Mouse (Mus musculus): ENCODE results near the gene Ptpn12. TPM values are rescaled to one million over a fixed set of nuclear protein-coding genes. Genes with fewer than 3 reads are reported as not detected.

Ptpn12 gene
- polyA plus RNA-seq, 1 experiment from 2014 or later, result 24.5 TPM

- no peak overlapping the region for H3K27ac ChIP-seq
- H3K27me3 ChIP-seq, result no peaks in the 10 kb centered on the region
- H3K4me2 ChIP-seq (replicated peaks), result no peak overlapping the region
- 0 out of 2 replicates have a peak, but pooled peaks have one; percentile 50 for ATAC-seq (ENCODE audit: insufficient number of reproducible peaks, insufficient read depth, low FRiP score, low TSS enrichment)
- no peak overlapping the region for H3K9ac ChIP-seq
- no peaks in the 10 kb centered on the region for H3K36me3 ChIP-seq
- H3K9me3 ChIP-seq, result no peaks in the 10 kb centered on the region
- WGBS, result 43% methylated on average over 4 of the region's 4 CpGs
- H3K4me1 ChIP-seq, result 0 out of 2 replicates have a peak, but pooled peaks cover 3% of the 10 kb centered on the region
- no peak overlapping the region for H3K4me3 ChIP-seq
Observed at GRCm38 (mm10) chr5:20967942-20968341, 87.8 kb downstream of the Ptpn12 start.

GRCm38 (mm10) chr5:20964446-20964845, 91.3 kb downstream of the Ptpn12 start:
- H3K4me1 ChIP-seq, result 0 out of 2 replicates have a peak, but pooled peaks cover 3% of the 10 kb centered on the region
- no peak overlapping the region for H3K9ac ChIP-seq
- H3K4me2 ChIP-seq (replicated peaks), result no peak overlapping the region
- no peak overlapping the region for H3K27ac ChIP-seq
- no peaks in the 10 kb centered on the region for H3K9me3 ChIP-seq
- no peaks in the 10 kb centered on the region for H3K36me3 ChIP-seq
- 83% methylated on average over 6 of the region's 6 CpGs for WGBS
- no peak for ATAC-seq (ENCODE audit: insufficient number of reproducible peaks, insufficient read depth, low FRiP score, low TSS enrichment)
- no peaks in the 10 kb centered on the region for H3K27me3 ChIP-seq
- no peak overlapping the region for H3K4me3 ChIP-seq

- Histone ChIP-seq H3K9ac (no peak overlapping the region), H3K4me1 (0 out of 2 replicates have a peak, but pooled peaks cover 3% of the 10 kb centered on the region), H3K27me3 (no peaks in the 10 kb centered on the region), H3K4me2 (replicated peaks) (no peak overlapping the region), H3K36me3 (no peaks in the 10 kb centered on the region), H3K27ac (no peak overlapping the region), H3K9me3 (no peaks in the 10 kb centered on the region), H3K4me3 (no peak overlapping the region)
- no peak for ATAC-seq (ENCODE audit: insufficient number of reproducible peaks, insufficient read depth, low FRiP score, low TSS enrichment)
- WGBS, result 91% methylated on average over 9 of the region's 9 CpGs
Observed at GRCm38 (mm10) chr5:20963295-20963694, 92.4 kb downstream of the Ptpn12 start.

- ATAC-seq (ENCODE audit: insufficient number of reproducible peaks, insufficient read depth, low FRiP score, low TSS enrichment), result no peak
- no peaks in the 10 kb centered on the region for H3K27me3 ChIP-seq
- H3K4me1 ChIP-seq, result no peaks in the 10 kb centered on the region
- no peak overlapping the region for H3K27ac ChIP-seq
- H3K36me3 ChIP-seq, result peaks cover 10% of the 10 kb centered on the region
- H3K9me3 ChIP-seq, result peaks cover 7% of the 10 kb centered on the region; the same call in 1 of the 2 replicates
- H3K4me3 ChIP-seq, result no peak overlapping the region
- 91% methylated on average over 2 of the region's 2 CpGs for WGBS
- H3K4me2 ChIP-seq (replicated peaks), result no peak overlapping the region
- H3K9ac ChIP-seq, result no peak overlapping the region
Observed at GRCm38 (mm10) chr5:20960927-20961326, 94.8 kb downstream of the Ptpn12 start.

GRCm38 (mm10) chr5:20956298-20956697, 99.4 kb downstream of the Ptpn12 start, which contains the start of gene Rsbn1l:
Rsbn1l (minus strand) TSS chr5:20956398.
- ATAC-seq (ENCODE audit: insufficient number of reproducible peaks, insufficient read depth, low FRiP score, low TSS enrichment), result no peak

GRCm38 (mm10) chr5:20955114-20955835, 100.4 kb downstream of the Ptpn12 start:
- H3K4me3 ChIP-seq, result no peak overlapping the region
- peaks cover 10% of the 10 kb centered on the region for H3K36me3 ChIP-seq
- ATAC-seq (ENCODE audit: insufficient number of reproducible peaks, insufficient read depth, low FRiP score, low TSS enrichment), result no peak
- no peak overlapping the region for H3K9ac ChIP-seq
- no peaks in the 10 kb centered on the region for H3K27me3 ChIP-seq
- H3K4me1 ChIP-seq, result 0 out of 2 replicates have a peak, but pooled peaks cover 3% of the 10 kb centered on the region
- H3K9me3 ChIP-seq, result peaks cover 7% of the 10 kb centered on the region; the same call in 1 of the 2 replicates
- 66% methylated on average over 13 of the region's 13 CpGs for WGBS
- H3K27ac ChIP-seq, result no peak overlapping the region
- H3K4me2 ChIP-seq (replicated peaks), result no peak overlapping the region

More at GRCm38 (mm10) chr5:20956298-20956697, 99.4 kb downstream of the Ptpn12 start, which contains the start of gene Rsbn1l:
- Histone ChIP-seq H3K27me3 (no peaks in the 10 kb centered on the region), H3K4me1 (0 out of 2 replicates have a peak, but pooled peaks cover 3% of the 10 kb centered on the region), H3K9me3 (peaks cover 7% of the 10 kb centered on the region; the same call in 1 of the 2 replicates), H3K4me2 (replicated peaks) (no peak within 1 kb of the TSS), H3K9ac (no peak within 1 kb of the TSS), H3K27ac (no peak within 1 kb of the TSS), H3K4me3 (no peak within 1 kb of the TSS), H3K36me3 (peaks cover 10% of the 10 kb centered on the region)
- 97% methylated on average over 3 of the region's 3 CpGs for WGBS

GRCm38 (mm10) chr5:20952337-20952925, 103.3 kb downstream of the Ptpn12 start:
- WGBS, result 21% methylated on average over 9 of the region's 9 CpGs

GRCm38 (mm10) chr5:20951666-20952281, 103.9 kb downstream of the Ptpn12 start:
- H3K9ac ChIP-seq, result peak overlapping the region; percentile 95
- peaks cover 8% of the 10 kb centered on the region for H3K4me1 ChIP-seq
- H3K27ac ChIP-seq, result peak overlapping the region; percentile 99
- WGBS, result under 1% methylated on average over 51 of the region's 51 CpGs
- peak overlapping the region; percentile 93 for H3K4me3 ChIP-seq
- peak; percentile 97 for ATAC-seq (ENCODE audit: insufficient number of reproducible peaks, insufficient read depth, low FRiP score, low TSS enrichment)
- H3K27me3 ChIP-seq, result no peaks in the 10 kb centered on the region
- peaks cover 4% of the 10 kb centered on the region; the same call in 1 of the 2 replicates for H3K9me3 ChIP-seq
- peaks cover 7% of the 10 kb centered on the region for H3K36me3 ChIP-seq
- H3K4me2 ChIP-seq (replicated peaks), result peak overlapping the region; percentile 51

More at GRCm38 (mm10) chr5:20952337-20952925, 103.3 kb downstream of the Ptpn12 start:
- Histone ChIP-seq H3K36me3 (peaks cover 10% of the 10 kb centered on the region), H3K9ac (no peak overlapping the region; the same call in 1 of the 2 replicates), H3K9me3 (peaks cover 7% of the 10 kb centered on the region; the same call in 1 of the 2 replicates), H3K27ac (no peak overlapping the region), H3K4me1 (peaks cover 8% of the 10 kb centered on the region), H3K4me3 (peak overlapping the region; percentile 93), H3K27me3 (no peaks in the 10 kb centered on the region), H3K4me2 (replicated peaks) (peak overlapping the region; percentile 51)
- ATAC-seq (ENCODE audit: insufficient number of reproducible peaks, insufficient read depth, low FRiP score, low TSS enrichment), result no peak

GRCm38 (mm10) chr5:20950855-20951650, 104.7 kb downstream of the Ptpn12 start:
- Histone ChIP-seq H3K36me3 (no peaks in the 10 kb centered on the region), H3K27ac (peak overlapping the region; percentile 99), H3K4me1 (peaks cover 8% of the 10 kb centered on the region), H3K4me2 (replicated peaks) (peak overlapping the region; percentile 74), H3K4me3 (peak overlapping the region; percentile 93), H3K9me3 (no peaks in the 10 kb centered on the region), H3K9ac (peak overlapping the region; percentile 95), H3K27me3 (no peaks in the 10 kb centered on the region)
- peak; percentile 84 for ATAC-seq (ENCODE audit: insufficient number of reproducible peaks, insufficient read depth, low FRiP score, low TSS enrichment)
- under 1% methylated on average over 76 of the region's 88 CpGs for WGBS

- no peak for ATAC-seq (ENCODE audit: insufficient number of reproducible peaks, insufficient read depth, low FRiP score, low TSS enrichment)
- WGBS, result under 1% methylated on average over 9 of the region's 9 CpGs
- Histone ChIP-seq H3K4me1 (peaks cover 9% of the 10 kb centered on the region), H3K4me3 (peak overlapping the region; percentile 93), H3K36me3 (no peaks in the 10 kb centered on the region), H3K4me2 (replicated peaks) (peak overlapping the region; percentile 74), H3K27me3 (no peaks in the 10 kb centered on the region), H3K9ac (peak overlapping the region; percentile 95), H3K27ac (peak overlapping the region; percentile 99; the same call in 1 of the 2 replicates), H3K9me3 (no peaks in the 10 kb centered on the region)
Observed at GRCm38 (mm10) chr5:20950516-20950854, 105.2 kb downstream of the Ptpn12 start.

- H3K27ac ChIP-seq, result no peak overlapping the region
- ATAC-seq (ENCODE audit: insufficient number of reproducible peaks, insufficient read depth, low FRiP score, low TSS enrichment), result no peak
- no peaks in the 10 kb centered on the region for H3K27me3 ChIP-seq
- H3K9ac ChIP-seq, result peak overlapping the region; percentile 95
- peak overlapping the region; percentile 74 for H3K4me2 ChIP-seq (replicated peaks)
- peak overlapping the region; percentile 93 for H3K4me3 ChIP-seq
- H3K9me3 ChIP-seq, result no peaks in the 10 kb centered on the region
- no peaks in the 10 kb centered on the region for H3K36me3 ChIP-seq
- H3K4me1 ChIP-seq, result peaks cover 13% of the 10 kb centered on the region
- WGBS, result 15% methylated on average over 5 of the region's 5 CpGs
Observed at GRCm38 (mm10) chr5:20950093-20950492, 105.6 kb downstream of the Ptpn12 start.

Measured in embryonic facial prominence, embryonic 12.5 days (tissue).